Mouse (Mus musculus) thymus, adult 2 months (tissue): ENCODE measurements around the gene Cpsf2.

Experiments used
- CTCF ChIP-seq: fragments of 200-500 bp; IDR thresholded peaks from 2 replicates; pipeline ENCODE4 v1.5.1; 2012; ENCODE audit warnings: mild to moderate bottlenecking, control low read depth, low read length, moderate library complexity, borderline replicate concordance; ENCODE audit not compliant: control insufficient read depth, poor library complexity, insufficient read depth; ENCODE audit errors: extremely low read depth
- POLR2A ChIP-seq: fragments of 200-500 bp; IDR thresholded peaks from 2 replicates; pipeline ENCODE4 v1.6.1; 2012; ENCODE audit warnings: mild to moderate bottlenecking, low read length, control low read depth, moderate library complexity; ENCODE audit not compliant: control insufficient read depth, poor library complexity, insufficient read depth; ENCODE audit errors: extremely low read depth

- TF ChIP-seq CTCF: no peak
- no peak for TF ChIP-seq POLR2A
These were observed 1.0 kb downstream of the Cpsf2 start for GRCm38 (mm10) chr12:101976651-101977403.
